Mouse (Mus musculus) intestine, postnatal 0 days (tissue): ENCODE results near the gene Rnf41. TPM values are rescaled to one million over a fixed set of nuclear protein-coding genes. Genes with fewer than 3 reads are reported as not detected.

Experiments used
- ATAC-seq: fragments of 200-750 bp; cut with Nextera tagmentation; 2 replicates; pipeline ENCODE4 v1.8.0; 2017; ENCODE audit warnings: mild to moderate bottlenecking, moderate TSS enrichment, moderate library complexity
- H3K27ac ChIP-seq: fragments of 300-500 bp; sonication (generic); 2 replicates; pipeline ENCODE4 v1.5.1; 2014; ENCODE audit warnings: mild to moderate bottlenecking, low read depth, low read length, moderate library complexity
- H3K27me3 ChIP-seq: fragments of 300-500 bp; sonication (generic); replicated peaks from 2 replicates; pipeline ENCODE4 v1.6.1; 2014; ENCODE audit warnings: low read length, mixed read lengths; ENCODE audit not compliant: control insufficient read depth, insufficient read depth
- H3K36me3 ChIP-seq: fragments of 300-500 bp; sonication (generic); 2 replicates; pipeline ENCODE4 v1.6.1; 2014; ENCODE audit warnings: mild to moderate bottlenecking, moderate library complexity; ENCODE audit not compliant: control insufficient read depth, insufficient read depth
- H3K4me1 ChIP-seq: fragments of 300-500 bp; sonication (generic); replicated peaks from 2 replicates; pipeline ENCODE4 v1.6.1; 2014; ENCODE audit warnings: antibody characterized with exemption, low read length, mixed read lengths; ENCODE audit not compliant: control insufficient read depth, insufficient read depth
- H3K4me2 ChIP-seq: fragments of 300-500 bp; sonication (generic); replicated peaks from 2 replicates; pipeline ENCODE4 v1.6.1; 2014; ENCODE audit warnings: low read depth, mild to moderate bottlenecking, moderate library complexity
- H3K4me3 ChIP-seq: fragments of 300-500 bp; sonication (generic); 2 replicates; pipeline ENCODE4 v1.5.1; 2014; ENCODE audit warnings: low read depth, low read length
- H3K9ac ChIP-seq: fragments of 300-500 bp; sonication (generic); 2 replicates; pipeline ENCODE4 v1.6.1; 2014; ENCODE audit warnings: mild to moderate bottlenecking, low read depth, low read length
- H3K9me3 ChIP-seq: fragments of 300-500 bp; sonication (generic); 2 replicates; pipeline ENCODE4 v1.6.1; 2016; ENCODE audit warnings: mixed run types; ENCODE audit not compliant: control insufficient read depth
- CTCF ChIP-seq: sonication (generic); IDR thresholded peaks from 2 replicates; pipeline ENCODE4 v1.5.1; 2016; ENCODE audit warnings: low read depth, mild to moderate bottlenecking, control low read depth, antibody characterized with exemption, moderate library complexity
- WGBS: fragments of 180-500 bp; shearing (Covaris S2); extraction: QIAGEN DNeasy Blood & Tissue Kit; methylation state at CpG from one replicate; pipeline ENCODE4 v1.1.7; 2014; 5-methylcytosine and 5-hydroxymethylcytosine counted together
- polyA plus RNA-seq: library from polyadenylated mRNA; unstranded; fragments of >200 nt; fragmentation: Nextera tagmentation; extraction: Ambion mirVana; gene quantifications from 2 replicates; pipeline ENCODE4 v1.2.1, GENCODE M21; 2015

Gene Rnf41
- polyA plus RNA-seq, 1 experiment from 2014 or later, result 29.1 TPM

DNA sequence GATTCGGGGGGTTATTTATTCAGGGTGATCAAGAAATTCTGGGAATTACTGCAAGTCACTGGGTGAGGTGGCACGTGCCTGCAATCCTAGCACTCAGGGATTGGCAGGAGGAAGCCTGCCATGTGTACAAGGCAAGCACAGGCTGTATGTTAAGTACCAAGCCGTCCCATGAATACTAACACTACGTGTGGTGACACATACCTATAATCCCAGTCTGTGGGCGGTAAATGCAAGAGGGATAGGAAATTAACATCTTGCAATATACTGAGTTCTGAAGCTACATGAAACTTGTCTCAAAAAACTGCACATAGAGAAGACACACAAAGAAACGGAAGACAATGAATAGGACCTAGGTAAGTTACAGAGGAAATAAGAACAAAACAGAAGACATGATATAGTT, 39.6 kb downstream of the Rnf41 start:
- no peak for ATAC-seq
- no peak overlapping the region for H3K4me2 ChIP-seq
- H3K27ac ChIP-seq, result no peak overlapping the region
- H3K4me1 ChIP-seq, result no peaks in the 10 kb centered on the region
- H3K27me3 ChIP-seq, result no peaks in the 10 kb centered on the region
- 84% methylated on average over 6 of the region's 6 CpGs for WGBS
- no peak for TF ChIP-seq CTCF
- no peaks in the 10 kb centered on the region for H3K36me3 ChIP-seq
- no peak overlapping the region for H3K9ac ChIP-seq
- no peak overlapping the region for H3K4me3 ChIP-seq
- no peaks in the 10 kb centered on the region for H3K9me3 ChIP-seq

DNA sequence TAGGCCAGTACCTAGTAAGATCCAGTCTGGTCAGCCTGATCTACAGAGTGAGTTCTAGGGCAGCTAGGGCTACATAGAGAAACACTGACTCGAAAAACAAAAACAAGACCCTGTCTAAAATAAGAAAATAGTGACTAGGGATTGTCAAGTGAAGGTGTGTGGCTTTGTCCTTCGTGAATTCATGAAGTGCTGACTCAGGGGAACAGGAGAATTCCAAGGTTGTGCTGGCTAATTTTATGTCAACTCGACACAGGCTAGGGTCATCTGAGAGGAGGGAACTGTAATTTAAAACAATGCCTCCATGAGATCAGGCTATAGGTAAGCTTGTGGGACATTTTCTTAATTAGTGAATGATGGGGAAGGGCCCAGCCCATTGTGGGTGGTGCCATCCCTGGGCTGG, 43.0 kb downstream of the Rnf41 start:
- H3K9me3 ChIP-seq, result no peaks in the 10 kb centered on the region
- TF ChIP-seq CTCF, result no peak
- no peak overlapping the region for H3K9ac ChIP-seq
- no peak overlapping the region for H3K27ac ChIP-seq
- no peak overlapping the region for H3K4me2 ChIP-seq
- no peaks in the 10 kb centered on the region for H3K4me1 ChIP-seq
- no peak for ATAC-seq
- no peaks in the 10 kb centered on the region for H3K36me3 ChIP-seq
- no peaks in the 10 kb centered on the region for H3K27me3 ChIP-seq
- WGBS, result 79% methylated on average over 3 of the region's 3 CpGs
- no peak overlapping the region for H3K4me3 ChIP-seq

- no peak overlapping the region for H3K9ac ChIP-seq
- H3K4me2 ChIP-seq, result no peak overlapping the region
- H3K27ac ChIP-seq, result no peak overlapping the region
- H3K9me3 ChIP-seq, result no peaks in the 10 kb centered on the region
- WGBS, result 2% methylated on average over 6 of the region's 6 CpGs
- ATAC-seq, result no peak
- no peaks in the 10 kb centered on the region for H3K27me3 ChIP-seq
- H3K36me3 ChIP-seq, result no peaks in the 10 kb centered on the region
- no peak overlapping the region for H3K4me3 ChIP-seq
- H3K4me1 ChIP-seq, result no peaks in the 10 kb centered on the region
- peak; percentile 81 for TF ChIP-seq CTCF
These were observed 43.8 kb downstream of the Rnf41 start for GRCm38 (mm10) chr10:128455280-128455679.

- H3K4me3 ChIP-seq, result no peak overlapping the region
- ATAC-seq, result no peak
- H3K36me3 ChIP-seq, result peaks cover 9% of the 10 kb centered on the region; the same call in 1 of the 2 replicates
- 88% methylated on average over 6 of the region's 6 CpGs for WGBS
- no peak overlapping the region for H3K9ac ChIP-seq
- H3K27me3 ChIP-seq, result no peaks in the 10 kb centered on the region
- no peak overlapping the region; the same call in 1 of the 2 replicates for H3K4me2 ChIP-seq
- H3K9me3 ChIP-seq, result no peaks in the 10 kb centered on the region
- no peak overlapping the region for H3K27ac ChIP-seq
- no peaks in the 10 kb centered on the region for H3K4me1 ChIP-seq
- no peak for TF ChIP-seq CTCF
These were observed 46.2 kb downstream of the Rnf41 start for GRCm38 (mm10) chr10:128457676-128458075.

GRCm38 (mm10) chr10:128458348-128458718, 46.9 kb downstream of the Rnf41 start:
- no peaks in the 10 kb centered on the region for H3K9me3 ChIP-seq
- peak overlapping the region; percentile 94 for H3K9ac ChIP-seq
- peaks cover 14% of the 10 kb centered on the region for H3K36me3 ChIP-seq
- no peak for TF ChIP-seq CTCF
- no peaks in the 10 kb centered on the region for H3K27me3 ChIP-seq
- H3K4me3 ChIP-seq, result peak overlapping the region; percentile 66
- H3K27ac ChIP-seq, result peak overlapping the region; percentile 97
- peak overlapping the region; percentile 80 for H3K4me2 ChIP-seq
- ATAC-seq, result peak; percentile 39
- under 1% methylated on average over 29 of the region's 29 CpGs for WGBS
- no peaks in the 10 kb centered on the region for H3K4me1 ChIP-seq

DNA sequence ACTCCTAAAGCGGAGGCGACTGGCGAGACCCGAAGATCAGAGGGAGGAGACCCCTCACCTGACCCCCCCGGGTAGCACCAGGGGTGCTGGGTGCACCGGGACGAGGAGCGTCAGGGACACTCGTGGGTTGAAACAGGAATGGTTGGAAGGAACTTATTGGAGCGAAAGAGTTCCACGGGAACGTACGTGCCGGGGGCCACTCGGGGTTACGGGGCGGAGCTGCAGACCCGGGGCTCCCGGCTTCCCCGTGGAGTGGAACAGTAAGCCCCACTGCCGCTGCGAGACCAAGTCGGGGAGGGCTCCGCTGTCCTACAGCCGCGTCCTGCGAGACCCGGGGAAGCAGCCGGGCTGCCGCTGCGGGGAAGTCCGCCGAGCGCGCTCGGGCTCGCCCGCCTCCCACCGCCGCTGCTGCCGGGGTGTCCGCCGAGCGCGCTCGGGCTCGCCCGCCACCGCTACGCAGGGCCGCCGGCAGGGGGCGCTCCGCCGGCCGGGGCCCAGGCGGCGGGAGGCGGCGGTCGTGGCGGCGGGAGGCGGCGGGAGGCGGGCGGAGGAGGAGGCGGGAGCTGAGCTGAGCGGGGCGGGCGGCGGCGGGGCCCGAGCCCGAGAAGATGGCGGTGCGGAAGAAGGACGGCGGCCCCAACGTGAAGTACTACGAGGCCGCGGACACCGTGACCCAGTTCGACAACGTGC, 47.4 kb downstream of the Rnf41 start, which contains the start of gene Smarcc2:
Gene Smarcc2 (plus strand): TSS at position 530 of the 690 bp plus-strand sequence.
- Histone ChIP-seq H3K27ac (peak within 1 kb of the TSS; percentile 97), H3K9me3 (no peaks in the 10 kb centered on the region), H3K36me3 (peaks cover 19% of the 10 kb centered on the region), H3K9ac (peak within 1 kb of the TSS; percentile 94), H3K4me2 (peak within 1 kb of the TSS; percentile 80), H3K4me3 (peak within 1 kb of the TSS; percentile 66), H3K27me3 (no peaks in the 10 kb centered on the region), H3K4me1 (no peaks in the 10 kb centered on the region)
- under 1% methylated on average over 68 of the region's 86 CpGs for WGBS
- ATAC-seq, result peak; percentile 84
- peak; percentile 58 for TF ChIP-seq CTCF
